Mouse (Mus musculus): ENCODE measurements at regions not wholly inside any gene's neighbourhood (a gene's known extent, or its start where the extent isn't known, plus 50 kb on each side); places are given as distances from the start of the nearest gene placed in this dataset.

- no peak for TF ChIP-seq CTCF (IDR thresholded peaks at IDR 0.05; ENCODE audit: control insufficient read depth, insufficient read depth, insufficient read length)
- TF ChIP-seq MAX (IDR thresholded peaks at IDR 0.05), result peak; percentile 13
Measured at GRCm38 (mm10) chr15:90335506-90335905, 111.4 kb downstream of the Alg10b start.
